Mouse (Mus musculus) lung, embryonic 15.5 days (tissue): ENCODE results near the gene Peak1. TPM values are rescaled to one million over a fixed set of nuclear protein-coding genes. Genes with fewer than 3 reads are reported as not detected.
A peak's percentile ranks its signal among the peaks of the same experiment; 100 is the strongest.
"Not testable (repeated sequence)": the region's sequence is repeated elsewhere in the genome, so short reads cannot be mapped to it uniquely, and the experiment has no call there.

Experiments used
- ATAC-seq: fragments of 200-750 bp; cut with Nextera tagmentation; 2 replicates; pipeline ENCODE4 v1.8.0; 2017; ENCODE audit warnings: moderate number of reproducible peaks, borderline replicate concordance; ENCODE audit not compliant: low FRiP score, low TSS enrichment; ENCODE audit errors: extremely low read depth
- H3K27ac ChIP-seq: fragments of 300-500 bp; sonication (generic); 2 replicates; pipeline ENCODE4 v1.5.1; 2015; ENCODE audit warnings: moderate library complexity, mild to moderate bottlenecking, inconsistent platforms
- H3K27me3 ChIP-seq: fragments of 300-500 bp; sonication (generic); 2 replicates; pipeline ENCODE4 v1.6.1; 2015; ENCODE audit warnings: inconsistent platforms
- H3K36me3 ChIP-seq: fragments of 300-500 bp; sonication (generic); 2 replicates; pipeline ENCODE4 v1.6.1; 2015; ENCODE audit warnings: inconsistent platforms
- H3K4me1 ChIP-seq: fragments of 300-500 bp; sonication (generic); 2 replicates; pipeline ENCODE4 v1.6.1; 2015; ENCODE audit warnings: inconsistent platforms
- H3K4me2 ChIP-seq: fragments of 300-500 bp; sonication (generic); 2 replicates; pipeline ENCODE4 v1.6.1; 2015; ENCODE audit warnings: inconsistent platforms, mild to moderate bottlenecking, moderate library complexity
- H3K4me3 ChIP-seq: fragments of 300-500 bp; sonication (generic); 2 replicates; pipeline ENCODE4 v1.5.1; 2015; ENCODE audit warnings: mild to moderate bottlenecking, inconsistent platforms
- H3K9ac ChIP-seq: fragments of 300-500 bp; sonication (generic); 2 replicates; pipeline ENCODE4 v1.6.1; 2015; ENCODE audit warnings: inconsistent platforms
- H3K9me3 ChIP-seq: fragments of 300-500 bp; sonication (generic); 2 replicates; pipeline ENCODE4 v1.6.1; 2016; ENCODE audit warnings: inconsistent platforms
- whole genome bisulfite sequencing: fragments of 180-500 bp; shearing (Covaris S2); methylation state at CpG from one replicate; pipeline ENCODE4 v1.1.7; 2015; 5-methylcytosine and 5-hydroxymethylcytosine counted together
- polyA plus RNA-seq: library from polyadenylated mRNA; unstranded; fragments of >200 nt; fragmentation: Nextera tagmentation; extraction: Ambion mirVana; gene quantifications from 2 replicates; pipeline ENCODE4 v1.2.1, GENCODE M21; 2015

Gene Peak1
- polyA plus RNA-seq, 1 experiment from 2014 or later = 28.7 TPM

- Histone ChIP-seq H3K4me3 (no peak overlapping the region), H3K4me1 (peaks cover 14% of the 10 kb centered on the region), H3K27ac (no peak overlapping the region), H3K4me2 (no peak overlapping the region), H3K27me3 (no peaks in the 10 kb centered on the region), H3K36me3 (peaks cover 7% of the 10 kb centered on the region; the same call in 1 of the 2 replicates), H3K9ac (no peak overlapping the region), H3K9me3 (no peaks in the 10 kb centered on the region)
- WGBS = 67% methylated on average over 3 of the region's 3 CpGs
- no peak for ATAC-seq
Measured at GRCm38 (mm10) chr9:56234561-56234960, 183.3 kb downstream of the Peak1 start.

GRCm38 (mm10) chr9:56233316-56233715, 184.6 kb downstream of the Peak1 start:
- peaks cover 14% of the 10 kb centered on the region for H3K4me1 ChIP-seq
- no peak overlapping the region for H3K9ac ChIP-seq
- no peak overlapping the region for H3K27ac ChIP-seq
- H3K4me2 ChIP-seq = no peak overlapping the region
- no peak overlapping the region for H3K4me3 ChIP-seq
- 0 out of 2 replicates have a peak, but pooled peaks cover 4% of the 10 kb centered on the region for H3K36me3 ChIP-seq
- no peak for ATAC-seq
- 81% methylated on average over 2 of the region's 2 CpGs for WGBS
- H3K27me3 ChIP-seq = no peaks in the 10 kb centered on the region
- no peaks in the 10 kb centered on the region for H3K9me3 ChIP-seq

- Histone ChIP-seq H3K27me3 (no peaks in the 10 kb centered on the region), H3K9ac (no peak overlapping the region), H3K4me3 (no peak overlapping the region), H3K36me3 (peaks cover 18% of the 10 kb centered on the region), H3K9me3 (no peaks in the 10 kb centered on the region), H3K27ac (no peak overlapping the region), H3K4me2 (no peak overlapping the region), H3K4me1 (peaks cover 7% of the 10 kb centered on the region)
- ATAC-seq = no peak
Measured at GRCm38 (mm10) chr9:56230906-56231305, 187.0 kb downstream of the Peak1 start.

- H3K4me1 ChIP-seq = no peaks in the 10 kb centered on the region
- H3K27ac ChIP-seq = no peak overlapping the region
- H3K27me3 ChIP-seq = no peaks in the 10 kb centered on the region
- ATAC-seq = no peak
- H3K4me2 ChIP-seq = no peak overlapping the region
- H3K9ac ChIP-seq = no peak overlapping the region
- H3K36me3 ChIP-seq = peaks cover 28% of the 10 kb centered on the region
- 87% methylated on average over 7 of the region's 7 CpGs for WGBS
- no peak overlapping the region for H3K4me3 ChIP-seq
- H3K9me3 ChIP-seq = no peaks in the 10 kb centered on the region
Measured at GRCm38 (mm10) chr9:56227626-56228025, 190.2 kb downstream of the Peak1 start.

GRCm38 (mm10) chr9:56223429-56224051, 194.3 kb downstream of the Peak1 start:
- ATAC-seq = peak; percentile 100
- WGBS = 28% methylated on average over 45 of the region's 45 CpGs
- H3K9me3 ChIP-seq, H3K27ac ChIP-seq, H3K4me1 ChIP-seq, H3K4me3 ChIP-seq, H3K4me2 ChIP-seq, H3K27me3 ChIP-seq, H3K9ac ChIP-seq: not testable (repeated sequence)
- peaks cover 24% of the 10 kb centered on the region for H3K36me3 ChIP-seq

- Histone ChIP-seq H3K4me3 (no peak overlapping the region), H3K4me2 (no peak overlapping the region), H3K36me3 (peaks cover 5% of the 10 kb centered on the region), H3K9ac (no peak overlapping the region), H3K9me3 (no peaks in the 10 kb centered on the region), H3K27ac (no peak overlapping the region), H3K27me3 (no peaks in the 10 kb centered on the region), H3K4me1 (0 out of 2 replicates have a peak, but pooled peaks cover 6% of the 10 kb centered on the region)
- no peak for ATAC-seq
- 86% methylated on average over 2 of the region's 2 CpGs for WGBS
Measured at GRCm38 (mm10) chr9:56218860-56219259, 199.0 kb downstream of the Peak1 start.

GRCm38 (mm10) chr9:56218043-56218442, 199.8 kb downstream of the Peak1 start:
- WGBS = 82% methylated on average over 2 of the region's 2 CpGs

GRCm38 (mm10) chr9:56217386-56217785, 200.5 kb downstream of the Peak1 start:
- ATAC-seq = no peak
- Histone ChIP-seq H3K27ac (no peak overlapping the region), H3K9ac (no peak overlapping the region), H3K4me2 (no peak overlapping the region), H3K4me1 (peaks cover 10% of the 10 kb centered on the region; the same call in 1 of the 2 replicates), H3K9me3 (no peaks in the 10 kb centered on the region), H3K4me3 (no peak overlapping the region), H3K36me3 (no peaks in the 10 kb centered on the region; the same call in 1 of the 2 replicates), H3K27me3 (no peaks in the 10 kb centered on the region)
- 71% methylated on average over 1 of the region's 1 CpGs for WGBS

More at GRCm38 (mm10) chr9:56218043-56218442, 199.8 kb downstream of the Peak1 start:
- H3K27ac ChIP-seq = no peak overlapping the region
- no peak overlapping the region for H3K9ac ChIP-seq
- no peaks in the 10 kb centered on the region for H3K27me3 ChIP-seq
- H3K36me3 ChIP-seq = peaks cover 4% of the 10 kb centered on the region
- no peak overlapping the region for H3K4me3 ChIP-seq
- no peak for ATAC-seq
- peaks cover 10% of the 10 kb centered on the region; the same call in 1 of the 2 replicates for H3K4me1 ChIP-seq
- no peak overlapping the region for H3K4me2 ChIP-seq
- no peaks in the 10 kb centered on the region for H3K9me3 ChIP-seq

GRCm38 (mm10) chr9:56213451-56214291, 204.2 kb downstream of the Peak1 start:
- Histone ChIP-seq H3K27me3 (no peaks in the 10 kb centered on the region), H3K9me3 (no peaks in the 10 kb centered on the region), H3K4me1 (peaks cover 10% of the 10 kb centered on the region; the same call in 1 of the 2 replicates), H3K36me3 (no peaks in the 10 kb centered on the region), H3K27ac (no peak overlapping the region), H3K9ac (no peak overlapping the region), H3K4me2 (no peak overlapping the region), H3K4me3 (no peak overlapping the region)
- WGBS = 28% methylated on average over 11 of the region's 11 CpGs
- ATAC-seq = no peak

GRCm38 (mm10) chr9:56208817-56209216, 209.1 kb downstream of the Peak1 start:
- H3K27me3 ChIP-seq = no peaks in the 10 kb centered on the region
- H3K36me3 ChIP-seq = peaks cover 31% of the 10 kb centered on the region
- WGBS = 85% methylated on average over 8 of the region's 8 CpGs
- H3K27ac ChIP-seq = no peak overlapping the region
- peaks cover 4% of the 10 kb centered on the region; the same call in 1 of the 2 replicates for H3K4me1 ChIP-seq
- no peak overlapping the region for H3K9ac ChIP-seq
- no peaks in the 10 kb centered on the region for H3K9me3 ChIP-seq
- H3K4me3 ChIP-seq = no peak overlapping the region
- ATAC-seq = no peak
- H3K4me2 ChIP-seq = no peak overlapping the region

- Histone ChIP-seq H3K4me3 (no peak overlapping the region), H3K4me2 (no peak overlapping the region), H3K4me1 (no peaks in the 10 kb centered on the region), H3K9me3 (no peaks in the 10 kb centered on the region), H3K27ac (no peak overlapping the region), H3K9ac (no peak overlapping the region), H3K27me3 (no peaks in the 10 kb centered on the region), H3K36me3 (peaks cover 31% of the 10 kb centered on the region)
- 78% methylated on average over 5 of the region's 5 CpGs for WGBS
- no peak for ATAC-seq
Measured at GRCm38 (mm10) chr9:56207516-56207915, 210.4 kb downstream of the Peak1 start.

- Histone ChIP-seq H3K27me3 (no peaks in the 10 kb centered on the region), H3K4me1 (no peaks in the 10 kb centered on the region), H3K27ac (no peak overlapping the region), H3K36me3 (peaks cover 31% of the 10 kb centered on the region), H3K4me2 (no peak overlapping the region), H3K9ac (no peak overlapping the region), H3K4me3 (no peak overlapping the region), H3K9me3 (no peaks in the 10 kb centered on the region)
- WGBS = 85% methylated on average over 10 of the region's 10 CpGs
- no peak for ATAC-seq
Measured at GRCm38 (mm10) chr9:56207083-56207482, 210.8 kb downstream of the Peak1 start.
